Mouse (Mus musculus) gastrocnemius, adult 8-10 months (tissue): Measurements from ENCODE around the gene Smdt1. TPM values are rescaled to one million over a fixed set of nuclear protein-coding genes. Genes with fewer than 3 reads are reported as not detected.
A peak's percentile ranks its signal among the peaks of the same experiment; 100 is the strongest.
"Not testable (repeated sequence)": the region's sequence is repeated elsewhere in the genome, so short reads cannot be mapped to it uniquely, and the experiment has no call there.

Experiments
- DNase-seq, 2 experiments: peaks; one replicate each; pipeline ENCODE4 v3.0.0; 2022; ENCODE audit warnings: low spot score in 2 of 2
- total RNA-seq, 4 experiments: library from RNA; stranded (reverse); gene quantifications; 2 replicates each; pipeline ENCODE4 v1.2.4; 2022

The Smdt1 gene
- total RNA-seq, 4 experiments from 2014 or later: 129 to 149 (median 142) TPM

DNA sequence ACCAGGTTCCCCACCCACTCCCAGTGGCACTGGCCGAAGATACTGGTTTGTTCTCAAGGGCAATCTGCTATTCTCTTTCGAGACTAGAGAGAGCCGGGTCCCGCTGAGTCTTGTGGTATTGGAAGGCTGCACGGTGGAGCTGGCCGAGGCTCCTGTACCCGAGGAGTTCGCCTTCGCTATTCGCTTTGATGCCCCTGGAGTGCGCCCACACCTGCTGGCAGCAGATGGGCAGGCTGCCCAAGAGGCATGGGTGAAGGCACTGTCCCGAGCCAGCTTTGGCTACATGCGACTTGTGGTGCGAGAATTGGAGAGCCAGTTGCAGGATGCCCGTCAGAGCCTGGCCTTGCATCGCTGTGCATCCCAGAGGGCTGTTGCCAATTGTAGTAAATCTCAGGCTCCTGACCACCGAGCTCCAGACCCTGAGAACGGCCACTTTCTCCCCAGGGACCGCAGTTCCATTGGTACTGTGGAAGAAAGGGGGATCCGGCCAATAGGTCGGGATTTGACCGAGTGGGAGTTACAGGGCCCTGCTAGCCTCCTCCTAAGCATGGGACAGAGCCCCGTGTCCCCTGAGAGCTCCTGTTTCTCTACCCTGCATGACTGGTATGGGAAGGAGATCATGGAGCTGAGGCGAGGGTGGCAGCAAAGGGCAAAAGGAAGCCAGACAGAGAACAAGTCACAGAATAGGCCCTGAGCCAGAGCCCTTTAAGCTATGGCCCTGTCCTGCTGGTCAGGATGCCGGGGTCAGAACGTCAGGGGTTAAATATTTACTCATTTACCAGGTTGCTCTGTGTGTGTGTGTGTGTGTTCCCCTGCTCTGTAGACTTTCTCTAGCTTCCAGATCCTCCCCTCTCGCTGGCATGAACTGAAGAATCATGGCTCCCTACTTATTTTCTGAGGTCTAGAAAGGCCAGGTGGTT is 4.9 kb downstream of the Smdt1 start:
- no peak for DNase-seq

GRCm38 (mm10) chr15:82344971-82345370 is 6.2 kb downstream of the Smdt1 start:
- no peak for DNase-seq

GRCm38 (mm10) chr15:82345820-82346470 is 7.2 kb downstream of the Smdt1 start:
- DNase-seq: peak; percentile 96 to 97

- no peak for DNase-seq
Measured at GRCm38 (mm10) chr15:82346580-82347302, 8.0 kb downstream of the Smdt1 start.

DNA sequence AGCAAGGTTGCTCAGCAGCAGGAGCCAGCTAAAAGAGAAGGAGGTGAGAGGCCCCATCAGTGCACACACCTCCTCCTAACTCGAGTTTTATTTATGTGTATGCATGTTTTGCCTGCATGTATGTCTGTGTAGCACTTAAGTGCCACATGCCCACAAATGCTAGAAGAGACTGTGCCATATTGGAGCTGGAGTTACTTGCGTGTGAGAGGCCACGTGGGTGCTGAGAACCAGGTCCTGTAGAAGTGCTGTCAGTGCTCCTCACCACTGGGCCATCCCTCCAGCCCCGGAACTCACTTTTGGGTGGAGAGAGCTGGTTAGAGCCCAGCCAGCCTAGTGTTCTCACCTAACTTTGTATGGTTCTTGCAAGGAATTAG is 8.5 kb downstream of the Smdt1 start:
- DNase-seq: no peak

DNA sequence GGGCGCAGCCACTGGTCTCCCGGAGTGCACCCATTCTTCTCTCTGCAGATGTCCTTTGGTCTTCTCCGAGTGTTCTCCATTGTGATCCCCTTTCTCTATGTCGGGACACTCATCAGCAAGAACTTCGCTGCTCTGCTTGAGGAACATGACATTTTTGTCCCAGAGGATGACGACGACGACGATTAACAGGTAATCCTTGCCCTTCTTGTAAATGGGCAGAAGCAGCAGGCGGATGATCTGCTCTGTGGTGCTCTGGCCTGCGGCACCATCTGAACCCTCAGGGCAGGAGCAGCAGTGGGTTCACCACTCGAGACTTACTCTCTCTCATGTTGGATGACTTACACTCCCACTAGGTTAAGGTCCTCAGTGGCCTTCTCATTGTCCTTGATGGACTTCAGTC is 9.1 kb downstream of the Smdt1 start:
- DNase-seq: no peak

- no peak for DNase-seq
Measured at GRCm38 (mm10) chr15:82348258-82348998, 9.7 kb downstream of the Smdt1 start.

DNA sequence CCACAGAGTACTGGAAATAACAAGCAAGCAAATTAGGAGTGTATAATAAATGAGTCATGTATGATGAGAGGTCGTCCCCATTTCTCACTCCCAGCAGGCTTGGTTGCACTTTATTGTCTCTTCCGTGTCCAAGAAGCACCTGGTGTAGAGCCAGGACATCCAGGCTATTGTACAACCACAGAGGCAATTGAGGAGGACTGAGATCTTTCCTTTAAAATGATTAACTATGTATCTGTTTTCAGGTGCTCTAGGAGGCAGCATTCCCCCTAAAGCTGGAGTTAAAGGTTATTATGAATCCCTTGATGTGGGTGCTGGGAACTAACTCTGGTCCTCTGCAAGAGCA is 10.2 kb downstream of the Smdt1 start:
- DNase-seq: no peak

DNA sequence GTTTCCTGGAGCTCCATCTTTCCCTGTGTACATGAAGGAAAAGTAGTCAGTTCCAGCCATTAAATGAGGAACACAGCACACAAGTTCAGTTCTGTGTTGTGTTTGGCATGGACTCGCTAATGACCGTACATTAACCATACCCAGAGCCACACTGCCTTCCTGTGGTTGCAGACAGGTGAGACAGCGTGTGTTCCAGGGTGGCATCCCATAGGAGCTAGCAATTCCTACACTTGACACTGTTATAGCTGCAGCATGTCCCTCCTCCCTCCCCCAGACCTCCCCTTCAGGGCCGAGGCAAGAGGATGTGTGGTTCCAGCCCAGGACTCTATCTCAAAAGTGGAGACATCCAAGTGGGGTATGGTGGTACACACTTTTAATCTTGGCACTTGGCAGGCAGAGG is 11.6 kb downstream of the Smdt1 start:
- no peak for DNase-seq

DNA sequence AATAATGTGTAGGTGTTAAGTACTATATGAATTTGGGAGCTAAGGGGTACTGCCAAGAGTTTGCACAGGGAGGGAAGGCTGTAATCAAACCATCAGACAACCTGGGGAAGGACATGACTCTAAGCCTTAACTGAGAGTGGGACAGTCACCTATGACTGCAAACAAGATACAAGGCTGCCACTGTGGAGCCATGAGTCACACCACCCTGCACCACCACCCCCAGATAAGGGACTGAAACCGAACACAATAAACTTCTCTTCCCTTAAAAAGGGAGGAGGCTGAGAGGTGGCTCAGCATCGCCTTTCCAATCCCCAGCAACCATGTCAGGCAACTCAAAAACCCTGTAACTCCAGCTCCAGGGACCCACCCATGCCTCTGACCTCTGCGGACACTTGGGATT is 12.7 kb downstream of the Smdt1 start:
- DNase-seq: no peak

DNA sequence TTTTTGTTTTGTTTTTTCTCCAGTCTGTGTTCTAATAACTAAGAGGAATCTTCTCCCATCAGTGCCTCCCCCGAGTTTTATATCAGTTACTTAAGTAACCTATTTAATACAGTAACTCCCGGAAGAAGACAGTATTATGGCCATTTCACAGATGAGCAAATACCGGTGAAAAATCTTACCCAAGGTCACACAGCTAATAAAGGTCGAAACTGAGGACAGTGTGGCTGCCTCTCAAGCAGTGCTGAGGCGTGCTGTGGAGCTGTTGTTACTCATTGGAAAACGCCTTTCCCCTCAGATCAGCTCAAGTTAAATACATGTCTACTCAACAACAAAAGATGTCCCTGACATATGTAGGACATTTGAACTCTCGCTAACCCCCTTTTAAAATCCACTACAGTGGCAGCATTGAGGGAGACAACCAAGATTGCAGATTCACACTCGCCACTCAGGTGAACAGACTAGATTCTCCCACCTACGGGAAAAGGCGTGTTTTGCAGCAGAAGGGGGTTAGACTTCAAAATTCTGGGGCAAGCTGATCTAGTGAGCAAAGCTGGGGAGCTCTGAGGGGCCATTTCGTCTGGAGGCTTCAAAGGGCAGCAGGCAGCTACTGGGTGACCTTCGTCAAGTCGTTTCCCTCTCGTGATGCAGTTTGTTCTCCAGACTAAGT is 14.5 kb downstream of the Smdt1 start:
- no peak for DNase-seq

- no peak for DNase-seq
Measured at GRCm38 (mm10) chr15:82353745-82354113, 15.0 kb downstream of the Smdt1 start.

- DNase-seq: peak; percentile 91 to 96
Measured at GRCm38 (mm10) chr15:82354126-82354945, 15.6 kb downstream of the Smdt1 start, which contains the start of gene Ndufa6. Ndufa6 (minus strand) TSS chr15:82354322.

DNA sequence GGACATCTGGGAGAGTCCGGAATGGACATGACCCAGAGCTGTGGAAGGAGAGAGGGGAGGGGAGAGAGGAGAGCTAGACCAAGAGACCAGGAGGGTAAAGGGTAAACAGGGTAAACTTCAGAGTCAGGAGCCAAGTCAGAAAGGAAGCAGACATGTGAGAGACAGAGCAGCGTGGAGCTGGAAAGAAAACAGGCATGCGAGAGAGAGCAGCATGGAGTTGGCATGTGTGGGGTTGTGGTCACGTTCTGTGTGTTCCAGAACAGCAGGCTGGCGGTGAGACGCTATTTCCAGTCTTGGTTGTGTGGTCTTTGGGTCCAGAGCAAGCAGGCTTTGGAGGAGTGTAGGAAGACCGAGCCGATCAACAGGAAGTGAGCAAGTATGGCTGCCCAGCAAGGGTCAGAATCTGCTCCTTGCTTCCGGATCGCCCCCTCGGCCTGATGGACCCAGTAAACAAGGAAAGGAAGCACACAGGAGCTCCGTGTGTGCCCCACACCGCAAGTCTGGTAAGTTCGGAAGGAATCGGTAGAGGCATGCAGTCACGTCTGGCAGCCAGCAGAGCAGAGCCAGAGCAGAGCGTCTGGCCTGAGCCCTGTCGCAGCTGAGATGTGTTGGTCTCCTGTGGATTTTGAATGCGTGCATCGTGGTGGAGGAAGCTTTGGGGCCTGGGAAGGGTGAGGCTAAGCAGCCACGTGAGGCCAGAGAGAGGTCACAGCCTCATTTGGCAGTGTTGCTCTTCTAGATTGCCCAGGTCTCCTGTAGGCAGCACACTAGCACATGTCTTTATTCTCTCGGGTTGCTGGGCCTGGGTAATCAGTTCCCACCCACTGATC is 19.9 kb downstream of the Smdt1 start:
- no peak for DNase-seq

DNA sequence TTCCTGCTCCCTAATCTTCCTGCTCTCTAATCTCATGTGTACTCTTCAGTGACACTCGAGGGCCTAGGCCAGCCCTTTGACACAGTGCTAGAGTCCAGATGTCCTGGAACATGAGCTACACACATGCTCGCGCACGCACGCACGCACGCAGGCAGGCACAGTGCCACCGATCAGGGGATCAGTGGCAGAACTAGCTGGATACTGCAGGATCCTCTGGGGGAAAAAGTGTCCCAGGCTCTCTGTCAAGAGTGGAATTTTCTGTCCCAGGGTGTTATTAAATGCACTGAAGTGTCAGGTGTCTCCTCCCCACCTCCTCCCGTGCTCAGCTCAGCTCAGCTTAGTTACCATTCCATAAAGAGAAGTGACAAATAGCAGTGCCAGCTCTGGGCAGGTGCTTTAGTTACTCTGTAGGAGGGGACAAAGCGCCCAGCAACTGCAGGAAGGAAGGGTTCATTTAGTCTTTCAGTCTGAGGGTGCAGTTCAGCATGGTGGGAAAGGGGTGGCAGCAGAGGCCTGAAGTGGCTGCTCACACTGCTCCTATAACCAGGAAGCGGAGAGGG is 22.8 kb downstream of the Smdt1 start:
- DNase-seq: peak; percentile 59 to 67

DNA sequence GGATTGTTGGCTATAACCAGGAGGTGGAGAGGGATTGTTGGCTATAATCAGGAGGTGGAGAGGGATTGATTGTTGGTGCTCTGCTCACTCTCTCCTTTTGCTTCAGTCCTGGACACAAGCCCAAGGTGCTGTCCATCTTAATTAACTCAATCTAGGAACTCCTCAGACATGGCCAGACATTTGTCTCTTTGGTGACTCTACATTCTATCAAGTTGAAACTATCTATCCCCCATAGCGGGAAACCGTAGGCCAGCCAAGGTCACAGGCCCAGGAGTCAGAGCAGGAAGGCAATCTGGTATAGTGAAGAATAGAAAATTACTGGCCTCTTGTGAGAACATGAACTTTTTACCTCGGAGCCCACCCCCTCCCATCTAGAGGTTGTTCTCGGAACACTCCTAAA is 23.5 kb downstream of the Smdt1 start:
- DNase-seq: no peak

GRCm38 (mm10) chr15:82363801-82364200 is 25.0 kb downstream of the Smdt1 start:
- not testable (repeated sequence) for DNase-seq

DNA sequence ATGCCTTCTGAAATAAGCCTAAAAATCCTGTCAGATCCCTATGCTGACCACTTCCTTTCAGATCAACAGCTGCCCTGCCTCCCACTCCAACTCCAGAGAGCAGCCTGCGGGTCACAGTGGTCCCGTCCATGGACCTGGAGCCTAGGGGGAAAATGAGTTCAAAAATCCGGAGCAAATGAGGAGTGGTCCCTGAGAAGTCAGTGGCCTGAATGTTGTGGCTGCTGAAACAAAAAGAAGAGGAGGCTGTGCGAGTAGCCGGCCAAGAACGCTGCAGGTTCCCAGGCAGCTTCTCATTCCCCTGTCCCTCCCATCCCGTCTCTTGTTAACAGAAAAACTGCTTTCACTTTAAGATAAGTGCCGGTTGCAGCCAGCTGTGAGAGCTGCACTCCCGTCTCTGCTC is 25.8 kb downstream of the Smdt1 start:
- not testable (repeated sequence) for DNase-seq

- DNase-seq: no peak
Measured at GRCm38 (mm10) chr15:82368146-82368545, 29.4 kb downstream of the Smdt1 start.
